Mouse (Mus musculus) CH12.LX (cell line): ENCODE data around the gene Chsy1. TPM values are rescaled to one million over a fixed set of nuclear protein-coding genes. Genes with fewer than 3 reads are reported as not detected.

Source experiments
- DNase-seq: peaks from one replicate; pipeline ENCODE4 v3.0.0-alpha.2; 2013; ENCODE audit errors: extremely low read depth
- H3K27ac ChIP-seq: 2 replicates; pipeline ENCODE4 v1.5.1; 2012; ENCODE audit warnings: low read depth, mild to moderate bottlenecking, control low read depth, moderate library complexity; ENCODE audit not compliant: insufficient read depth
- H3K27me3 ChIP-seq: replicated peaks from 2 replicates; pipeline ENCODE3; 2012; ENCODE audit warnings: inconsistent platforms
- H3K36me3 ChIP-seq, 2 experiments: replicated peaks in 1 of 2; 2 replicates each; pipeline versions ENCODE3 to v1.6.1; 2012; ENCODE audit warnings: inconsistent platforms in 1 of 2, low read length in 1 of 2, mild to moderate bottlenecking in 1 of 2, mixed read lengths in 1 of 2, moderate library complexity in 1 of 2; ENCODE audit not compliant: control insufficient read depth in 1 of 2, insufficient read depth in 1 of 2
- H3K4me1 ChIP-seq, 2 experiments: 2 replicates each; pipeline ENCODE4 v1.6.1; 2012; ENCODE audit warnings: inconsistent platforms in 1 of 2, moderate library complexity in 1 of 2; ENCODE audit not compliant: insufficient read depth in 2 of 2, control insufficient read depth in 1 of 2
- H3K4me2 ChIP-seq: 2 replicates; pipeline ENCODE4 v1.6.1; 2012; ENCODE audit warnings: low read depth, mild to moderate bottlenecking, control low read depth; ENCODE audit not compliant: poor library complexity, insufficient read depth, severe bottlenecking
- H3K4me3 ChIP-seq, 3 experiments: fragments of 150-350 bp in 1 of 3; sonication (generic) in 1 of 3; replicated peaks in 1 of 3; 2 replicates each; pipeline versions ENCODE3 to v1.5.1; 2011 to 2012; ENCODE audit warnings: low read depth in 2 of 3, low read length in 2 of 3, mild to moderate bottlenecking in 2 of 3, moderate library complexity in 2 of 3, control low read depth in 1 of 3, improper control_type of control experiment in 1 of 3, inconsistent platforms in 1 of 3, mixed read lengths in 1 of 3; ENCODE audit not compliant: poor library complexity in 1 of 3
- H3K79me2 ChIP-seq: replicated peaks from 2 replicates; pipeline ENCODE4 v1.6.1; 2012; ENCODE audit warnings: mild to moderate bottlenecking, moderate library complexity; ENCODE audit not compliant: control insufficient read depth, poor library complexity, insufficient read depth, severe bottlenecking; ENCODE audit errors: extremely low read depth
- H3K9ac ChIP-seq: 2 replicates; pipeline ENCODE4 v1.6.1; 2012; ENCODE audit warnings: low read depth, mild to moderate bottlenecking, control low read depth, moderate library complexity; ENCODE audit not compliant: insufficient read depth
- H3K9me3 ChIP-seq: replicated peaks from 2 replicates; pipeline ENCODE3; 2012; ENCODE audit warnings: low read length, inconsistent platforms, mixed read lengths
- BHLHE40 ChIP-seq: IDR thresholded peaks from 2 replicates; pipeline ENCODE4 v1.6.1; 2011; ENCODE audit warnings: mild to moderate bottlenecking, low read depth, low read length, improper control_type of control experiment
- CHD2 ChIP-seq: IDR thresholded peaks from 2 replicates; pipeline ENCODE4 v1.6.1; 2011; ENCODE audit warnings: low read length, improper control_type of control experiment
- ETS1 ChIP-seq: conservative IDR thresholded peaks from 2 replicates; pipeline ENCODE4 v1.6.1; 2012; ENCODE audit warnings: low read depth, mild to moderate bottlenecking, inconsistent platforms, low read length, improper control_type of control experiment, moderate library complexity
- GABPA ChIP-seq: IDR thresholded peaks from 2 replicates; pipeline ENCODE4 v1.6.1; 2012; ENCODE audit warnings: low read depth, low read length, improper control_type of control experiment, inconsistent platforms; ENCODE audit not compliant: insufficient replicate concordance
- IRF4 ChIP-seq: IDR thresholded peaks from 2 replicates; pipeline ENCODE4 v1.6.1; 2014; ENCODE audit warnings: low read depth, mild to moderate bottlenecking, inconsistent platforms, low read length, improper control_type of control experiment
- JUN ChIP-seq: IDR thresholded peaks from 2 replicates; pipeline ENCODE4 v1.6.1; 2011; ENCODE audit warnings: low read depth, mild to moderate bottlenecking, low read length, improper control_type of control experiment, moderate library complexity; ENCODE audit not compliant: insufficient read depth
- JUND ChIP-seq: conservative IDR thresholded peaks from 2 replicates; pipeline ENCODE4 v1.6.1; 2011; ENCODE audit warnings: low read depth, low read length, improper control_type of control experiment
- MAFK ChIP-seq: IDR thresholded peaks from 2 replicates; pipeline ENCODE4 v1.6.1; 2011; ENCODE audit warnings: low read length, improper control_type of control experiment; ENCODE audit not compliant: insufficient replicate concordance
- MAX ChIP-seq: IDR thresholded peaks from 2 replicates; pipeline ENCODE4 v1.6.1; 2011; ENCODE audit warnings: low read length, improper control_type of control experiment
- MAZ ChIP-seq: IDR thresholded peaks from 2 replicates; pipeline ENCODE4 v1.6.1; 2012; ENCODE audit warnings: low read depth, mild to moderate bottlenecking, inconsistent platforms, low read length, improper control_type of control experiment, moderate library complexity
- MEF2A ChIP-seq: IDR thresholded peaks from 2 replicates; pipeline ENCODE4 v1.6.1; 2014; ENCODE audit warnings: low read depth, mild to moderate bottlenecking, inconsistent platforms, low read length, improper control_type of control experiment, borderline replicate concordance
- PAX5 ChIP-seq: IDR thresholded peaks from 2 replicates; pipeline ENCODE4 v1.6.1; 2012; ENCODE audit warnings: low read length, inconsistent platforms, mixed read lengths
- RCOR1 ChIP-seq: conservative IDR thresholded peaks from 2 replicates; pipeline ENCODE4 v1.6.1; 2012; ENCODE audit warnings: low read depth, mild to moderate bottlenecking, inconsistent platforms, low read length, improper control_type of control experiment
- SMC3 ChIP-seq: IDR thresholded peaks from 2 replicates; pipeline ENCODE4 v1.6.1; 2011; ENCODE audit warnings: low read depth, low read length, improper control_type of control experiment
- TBP ChIP-seq: conservative IDR thresholded peaks from 2 replicates; pipeline ENCODE4 v1.6.1; 2011; ENCODE audit warnings: low read depth, low read length, improper control_type of control experiment
- TCF12 ChIP-seq: IDR thresholded peaks from 2 replicates; pipeline ENCODE4 v1.6.1; 2014; ENCODE audit warnings: low read depth, mild to moderate bottlenecking, inconsistent platforms, low read length, improper control_type of control experiment
- UBTF ChIP-seq: IDR thresholded peaks from 2 replicates; pipeline ENCODE4 v1.6.1; 2012; ENCODE audit warnings: low read depth, mild to moderate bottlenecking, inconsistent platforms, low read length, improper control_type of control experiment, moderate library complexity
- USF1 ChIP-seq: IDR thresholded peaks from 2 replicates; pipeline ENCODE4 v1.6.1; 2014; ENCODE audit warnings: low read depth, mild to moderate bottlenecking, inconsistent platforms, low read length, improper control_type of control experiment
- ZMIZ1 ChIP-seq: IDR thresholded peaks from 2 replicates; pipeline ENCODE4 v1.6.1; 2012; ENCODE audit warnings: low read depth, mild to moderate bottlenecking, inconsistent platforms, low read length, improper control_type of control experiment
- dilution Hi-C: fragments of 300-500 bp; cut with MboI; formaldehyde crosslinking; loops from 2 replicates; pipeline ENCODE4 v1.14.3; 2020; ENCODE audit warnings: low sequenced_read_pairs; ENCODE audit not compliant: extremely low pct_unique_long_range_greater_than_20kb, extremely low pct_ligation_motif_present
- in situ Hi-C: fragments of 300-500 bp; cut with MboI; formaldehyde crosslinking; loops from 3 replicates; pipeline ENCODE4 v1.14.3; 2019; ENCODE audit warnings: low sequenced_read_pairs, low pct_ligation_motif_present, low pct_unique_long_range_greater_than_20kb, mixed read lengths
- polyA plus RNA-seq: library from polyadenylated mRNA; unstranded; fragments of >175 nt; gene quantifications from 2 replicates; pipeline ENCODE4 v1.2.1, GENCODE M21; 2012; ENCODE audit warnings: low read depth; ENCODE audit not compliant: insufficient read length
- total RNA-seq, 2 experiments: library from RNA; depleted of rRNA; stranded (reverse); fragments of 300-350 nt in 1 of 2; fragments of >200 nt in 1 of 2; gene quantifications; 2 replicates each; pipeline ENCODE4 v1.2.3; 2012 to 2014

Gene Chsy1
- total and polyA plus RNA-seq, 3 experiments = 2.3 to 5.5 (median 2.5) TPM

GRCm38 (mm10) chr7:66061057-66061456, 48.3 kb upstream of the Chsy1 start:
- H3K27ac ChIP-seq = no peak overlapping the region
- no peak for DNase-seq
- dilution Hi-C loops = no loop called here

DNA sequence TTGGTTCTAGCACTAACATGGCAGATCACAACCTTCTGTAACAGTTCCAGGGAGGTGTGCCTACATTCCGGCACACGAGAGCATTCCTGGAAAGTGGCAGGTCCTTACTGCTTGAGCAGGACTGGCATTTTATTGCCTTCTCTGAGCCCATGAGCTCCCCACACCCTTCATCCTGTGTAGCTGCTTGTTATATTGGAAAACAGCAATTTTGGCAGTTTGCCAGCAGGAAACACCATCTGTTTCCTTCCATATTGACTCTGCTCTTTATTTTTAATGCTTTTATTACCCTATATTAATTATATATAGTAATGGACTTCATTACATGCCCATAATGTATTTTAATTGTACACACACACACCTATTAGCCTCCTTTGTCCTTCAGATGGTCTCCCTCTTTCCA, 32.9 kb upstream of the Chsy1 start:
- H3K27ac ChIP-seq = no peak overlapping the region
- no peaks in the 10 kb centered on the region for H3K27me3 ChIP-seq
- dilution Hi-C loops = no loop called here
- H3K79me2 ChIP-seq = peaks cover 17% of the 10 kb centered on the region
- H3K36me3 ChIP-seq = peaks cover 40 to 65% of the 10 kb centered on the region in 2 experiments
- peaks cover 0 to 20% of the 10 kb centered on the region in 2 experiments; a peak in 2 of 4 replicates for H3K4me1 ChIP-seq
- no peak for TF ChIP-seq ETS1
- no peak for TF ChIP-seq GABPA
- no peak for TF ChIP-seq USF1
- no peak for TF ChIP-seq ZMIZ1
- H3K4me3 ChIP-seq = no peak overlapping the region
- no peak overlapping the region for H3K9ac ChIP-seq
- no peak for DNase-seq
- H3K9me3 ChIP-seq = no peaks in the 10 kb centered on the region
- in situ Hi-C loops = loop anchor here (25.0 kb wide), 1 partner anchor 586 kb away; no protein-coding TSS in a partner anchor
- no peak overlapping the region for H3K4me2 ChIP-seq

More at GRCm38 (mm10) chr7:66061057-66061456, 48.3 kb upstream of the Chsy1 start:
- TF ChIP-seq MAFK (no peak), UBTF (no peak), BHLHE40 (no peak), ZMIZ1 (no peak), MEF2A (no peak), IRF4 (no peak), SMC3 (no peak), MAZ (no peak), TBP (no peak), GABPA (no peak), JUND (no peak), RCOR1 (no peak), MAX (no peak), CHD2 (no peak), TCF12 (no peak), PAX5 (no peak), JUN (no peak), ETS1 (no peak)
- peak overlapping the region; percentile 70 to 93 (median 93) for H3K4me3 ChIP-seq
- in situ Hi-C loops = no loop called here
- peak overlapping the region; percentile 57 for H3K9ac ChIP-seq
- H3K36me3 ChIP-seq = peaks cover 18 to 39% of the 10 kb centered on the region in 2 experiments
- peaks cover 48% of the 10 kb centered on the region for H3K79me2 ChIP-seq
- H3K4me2 ChIP-seq = peak overlapping the region; percentile 99
- H3K9me3 ChIP-seq = no peaks in the 10 kb centered on the region
- peaks cover 4 to 22% of the 10 kb centered on the region in 2 experiments; a peak in 3 of 4 replicates for H3K4me1 ChIP-seq
- H3K27me3 ChIP-seq = no peaks in the 10 kb centered on the region
